Mouse (Mus musculus): ENCODE results near the gene Ifnlr1.

DNA sequence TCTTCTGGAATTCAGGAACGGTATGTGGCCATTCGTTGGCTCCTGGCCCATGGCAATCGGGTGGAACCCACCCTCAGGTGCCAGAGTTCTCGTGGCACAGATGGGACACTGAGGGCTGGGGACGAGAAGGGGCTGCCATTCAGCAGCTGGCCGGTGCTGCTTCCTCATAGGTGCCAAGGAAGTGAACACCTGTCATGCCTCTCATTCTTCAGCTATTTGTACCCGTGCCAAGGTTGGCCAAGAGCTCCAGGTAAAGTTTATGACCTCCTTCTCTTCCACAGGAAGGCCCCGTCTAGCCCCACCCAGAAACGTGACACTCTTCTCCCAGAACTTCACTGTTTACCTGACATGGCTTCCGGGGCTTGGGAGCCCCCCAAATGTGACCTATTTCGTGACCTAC lies 4.2 kb downstream of the Ifnlr1 start:
- TF ChIP-seq CTCF (conservative IDR thresholded peaks at IDR 0.05; ENCODE audit: insufficient read depth, insufficient read length, low read depth, low read length) (no peak), POLR2A (IDR thresholded peaks at IDR 0.05; ENCODE audit: low read depth, low read length) (no peak)
